ENCODE assay signal across 8 mouse cellular contexts in the genomic region with DNA sequence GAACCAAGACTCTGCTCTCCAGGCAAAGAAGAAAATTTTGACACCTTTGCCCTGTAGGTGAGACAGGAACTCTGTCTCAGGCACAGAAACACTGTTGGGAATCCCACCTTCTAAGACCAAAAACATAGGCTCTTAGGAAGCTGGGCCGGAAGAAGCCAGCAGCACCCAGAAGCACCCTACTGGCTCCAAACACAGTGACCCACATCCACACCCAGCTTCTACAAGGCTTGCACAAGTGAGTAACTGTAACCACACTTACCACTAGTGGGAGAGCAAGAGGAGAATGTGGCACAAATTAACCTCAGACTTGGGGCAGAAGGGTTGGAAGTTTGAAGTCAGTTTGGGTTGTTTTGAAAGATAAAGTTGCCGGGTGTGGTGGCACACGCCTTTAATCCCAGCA. TPM values are rescaled to one million over a fixed set of nuclear protein-coding genes. Genes with fewer than 3 reads are reported as not detected.
A peak's percentile ranks its signal among the peaks of the same experiment; 100 is the strongest.
DNase-seq lines count a peak whose midpoint lies in the region; ATAC-seq and TF ChIP-seq lines count a peak whose summit lies in the region.

No protein-coding gene starts in this region.

- no peak overlapping the region for H3K4me3 ChIP-seq in kidney, adult 2 months (ENCODE audit: insufficient read depth, low read depth, low read length)
- peak overlapping the region; percentile 33 to 46 (median 37) for H3K4me3 ChIP-seq in CH12.LX (replicated peaks in 1 of 3; ENCODE audit: low read depth in 2 of 3, low read length in 2 of 3, poor library complexity in 1 of 3)
- H3K4me3 ChIP-seq in embryonic facial prominence, embryonic 13.5 days = no peak overlapping the region

- no peak for DNase-seq in kidney, adult 2 months
- no peak for DNase-seq in kidney, postnatal 25 days
- no peak for DNase-seq in CH12.LX (ENCODE audit: extremely low read depth)
- no peak for DNase-seq in urinary bladder, postnatal 36 days (ENCODE audit: low spot score in 2 of 2)
- no peak for DNase-seq in urinary bladder, postnatal 25 days (ENCODE audit: low spot score)
- no peak for DNase-seq in ovary, postnatal 10 days (ENCODE audit: low spot score)

- H3K36me3 ChIP-seq in kidney, adult 2 months (ENCODE audit: control insufficient read depth, insufficient read depth, low read length) = no peaks in the 10 kb centered on the region
- no peaks in the 10 kb centered on the region for H3K36me3 ChIP-seq in CH12.LX (replicated peaks in 1 of 2; ENCODE audit: control insufficient read depth in 1 of 2, insufficient read depth in 1 of 2, low read length in 1 of 2)
- H3K36me3 ChIP-seq in embryonic facial prominence, embryonic 13.5 days = no peaks in the 10 kb centered on the region

- WGBS in kidney, adult 2 months = 52% methylated on average over 3 of the region's 3 CpGs
- 72% methylated on average over 3 of the region's 3 CpGs for WGBS in embryonic facial prominence, embryonic 13.5 days

- H3K4me2 ChIP-seq in CH12.LX (ENCODE audit: insufficient read depth, low read depth, poor library complexity, severe bottlenecking) = peak overlapping the region; percentile 54
- H3K4me2 ChIP-seq in embryonic facial prominence, embryonic 13.5 days = peak overlapping the region; percentile 34

- H3K9me3 ChIP-seq in CH12.LX (replicated peaks; ENCODE audit: low read length) = no peaks in the 10 kb centered on the region
- H3K9me3 ChIP-seq in embryonic facial prominence, embryonic 13.5 days = no peaks in the 10 kb centered on the region

- ATAC-seq in embryonic facial prominence, embryonic 13.5 days (ENCODE audit: insufficient number of reproducible peaks, insufficient read depth, low FRiP score, low TSS enrichment, low read depth) = no peak
- ATAC-seq in megakaryocyte, adult 5-6 weeks (ENCODE audit: poor library complexity, severe bottlenecking) = peak; percentile 68

- in situ Hi-C loops in CH12.LX (cut with MboI; ENCODE audit: low pct_ligation_motif_present, low pct_unique_long_range_greater_than_20kb, low sequenced_read_pairs) = no loop called here

- TF ChIP-seq POLR2A in kidney, adult 2 months (IDR thresholded peaks at IDR 0.05; ENCODE audit: low read depth, low read length) = no peak
- TF ChIP-seq POLR2A in CH12.LX (IDR thresholded peaks at IDR 0.05; ENCODE audit: low read depth, low read length) = no peak

- TF ChIP-seq RAD21 in CH12.LX (IDR thresholded peaks at IDR 0.05; ENCODE audit: low read depth, low read length) = no peak

- H3K27me3 ChIP-seq in kidney, adult 2 months (replicated peaks; ENCODE audit: control insufficient read depth, insufficient read depth, low read length) = no peaks in the 10 kb centered on the region
- no peaks in the 10 kb centered on the region for H3K27me3 ChIP-seq in CH12.LX (replicated peaks)
- no peaks in the 10 kb centered on the region for H3K27me3 ChIP-seq in embryonic facial prominence, embryonic 13.5 days

- TF ChIP-seq CTCF in kidney, adult 2 months (conservative IDR thresholded peaks at IDR 0.05; ENCODE audit: insufficient read depth, insufficient read length, low read depth, low read length) = no peak
- peak in 1 of 2 experiments; percentile 32; a peak in 2 of 4 replicates for TF ChIP-seq CTCF in CH12.LX (conservative IDR thresholded peaks at IDR 0.05 in 1 of 2, IDR thresholded peaks at IDR 0.05 in 1 of 2; ENCODE audit: low read depth in 2 of 2, low read length in 2 of 2)

- TF ChIP-seq EP300 in CH12.LX (IDR thresholded peaks at IDR 0.05; ENCODE audit: low read length) = no peak

- peaks cover 19% of the 10 kb centered on the region for H3K4me1 ChIP-seq in kidney, adult 2 months (ENCODE audit: control insufficient read depth, insufficient read depth, low read length)
- peaks cover 28 to 87% of the 10 kb centered on the region in 2 experiments for H3K4me1 ChIP-seq in CH12.LX (ENCODE audit: control insufficient read depth in 1 of 2, insufficient read depth in 2 of 2)
- H3K4me1 ChIP-seq in embryonic facial prominence, embryonic 13.5 days = peaks cover 23% of the 10 kb centered on the region

- peak overlapping the region; percentile 84 for H3K27ac ChIP-seq in kidney, adult 2 months (ENCODE audit: insufficient read depth, low read depth, low read length)
- H3K27ac ChIP-seq in CH12.LX (ENCODE audit: insufficient read depth, low read depth) = peak overlapping the region; percentile 99
- peak overlapping the region; percentile 84 for H3K27ac ChIP-seq in embryonic facial prominence, embryonic 13.5 days

- H3K9ac ChIP-seq in CH12.LX (ENCODE audit: insufficient read depth, low read depth) = peak overlapping the region; percentile 46
- H3K9ac ChIP-seq in embryonic facial prominence, embryonic 13.5 days = 0 out of 2 replicates have a peak overlapping the region, but pooled peaks have one; percentile 44

- dilution Hi-C loops in CH12.LX (cut with MboI; ENCODE audit: extremely low pct_ligation_motif_present, extremely low pct_unique_long_range_greater_than_20kb, low sequenced_read_pairs) = no loop called here

- H3K79me2 ChIP-seq in CH12.LX (replicated peaks; ENCODE audit: control insufficient read depth, extremely low read depth, insufficient read depth, poor library complexity, severe bottlenecking) = no peaks in the 10 kb centered on the region

TF ChIP-seq in CH12.LX, 34 proteins besides CTCF, POLR2A, EP300 and RAD21:
- TF ChIP-seq MEF2A (IDR thresholded peaks at IDR 0.05; ENCODE audit: borderline replicate concordance, low read depth, low read length) (no peak), MXI1 (IDR thresholded peaks at IDR 0.05; ENCODE audit: low read depth, low read length) (0 out of 2 replicates have a peak, but pooled peaks have one; percentile 12), JUND (conservative IDR thresholded peaks at IDR 0.05; ENCODE audit: low read depth, low read length) (no peak), MYC (IDR thresholded peaks at IDR 0.05; ENCODE audit: low read depth, low read length) (no peak), MAFK (IDR thresholded peaks at IDR 0.05; ENCODE audit: insufficient replicate concordance, low read length) (no peak), USF2 (conservative IDR thresholded peaks at IDR 0.05; ENCODE audit: low read depth, low read length) (no peak), RCOR1 (conservative IDR thresholded peaks at IDR 0.05; ENCODE audit: low read depth, low read length) (no peak), SMC3 (IDR thresholded peaks at IDR 0.05; ENCODE audit: low read depth, low read length) (peak; percentile 27; the same call in 1 of the 2 replicates), TBP (conservative IDR thresholded peaks at IDR 0.05; ENCODE audit: low read depth, low read length) (no peak)

RNA-seq across cellular contexts. Expression of a gene that starts 22.8 kb away (rescaled TPM):
- 32.5 and 32.6 TPM in 2 replicates for polyA plus RNA-seq in kidney, adult 2 months (2012; rRNA removed)
- total RNA-seq in CH12.LX (2012; rRNA removed) = 40.7 and 41.1 TPM in 2 replicates
- 35.3 and 35.4 TPM in 2 replicates for total RNA-seq in CH12.LX (2014; rRNA removed)
- 34.0 and 35.4 TPM in 2 replicates for polyA plus RNA-seq in CH12.LX (2012; ENCODE audit: insufficient read length, low read depth)
- 43.1 and 45.0 TPM in 2 replicates for polyA plus RNA-seq in embryonic facial prominence, embryonic 13.5 days (2015; fragmentation: Nextera tagmentation; extraction: Ambion mirVana)
- 5.8 and 6.1 TPM in 2 replicates for total RNA-seq in megakaryocyte, adult 5-6 weeks (2015)
- 9.4 and 11.9 TPM in 2 replicates for total RNA-seq in megakaryocyte, adult 5-6 weeks (2017)

RNA-seq across cellular contexts. Expression of a gene that starts 26.2 kb away (rescaled TPM):
- polyA plus RNA-seq in kidney, adult 2 months (2012; rRNA removed) = 27.0 and 27.6 TPM in 2 replicates
- total RNA-seq in CH12.LX (2012; rRNA removed) = 21.2 and 26.6 TPM in 2 replicates
- total RNA-seq in CH12.LX (2014; rRNA removed) = 6.4 and 8.3 TPM in 2 replicates
- 54.1 and 56.9 TPM in 2 replicates for polyA plus RNA-seq in CH12.LX (2012; ENCODE audit: insufficient read length, low read depth)
- polyA plus RNA-seq in embryonic facial prominence, embryonic 13.5 days (2015; fragmentation: Nextera tagmentation; extraction: Ambion mirVana) = 14.4 and 15.2 TPM in 2 replicates
- 37.7 and 41.3 TPM in 2 replicates for total RNA-seq in megakaryocyte, adult 5-6 weeks (2015)
- 15.5 and 17.4 TPM in 2 replicates for total RNA-seq in megakaryocyte, adult 5-6 weeks (2017)

RNA-seq across cellular contexts. Expression of a gene that starts 37.2 kb away (rescaled TPM):
- 32.3 and 41.8 TPM in 2 replicates for polyA plus RNA-seq in kidney, adult 2 months (2012; rRNA removed)
- total RNA-seq in CH12.LX (2012; rRNA removed) = not detected in 2 replicates
- total RNA-seq in CH12.LX (2014; rRNA removed) = not detected in 2 replicates
- polyA plus RNA-seq in CH12.LX (2012; ENCODE audit: insufficient read length, low read depth) = not detected in 2 replicates
- 30.9 and 41.8 TPM in 2 replicates for polyA plus RNA-seq in embryonic facial prominence, embryonic 13.5 days (2015; fragmentation: Nextera tagmentation; extraction: Ambion mirVana)
- 0.05 and 0.11 TPM in 2 replicates for total RNA-seq in megakaryocyte, adult 5-6 weeks (2015)
- not detected in 2 replicates for total RNA-seq in megakaryocyte, adult 5-6 weeks (2017)

Comparison
In these comparisons a context has a peak if more than half of its experiments do, and no peak if none do; other contexts are left out.
1. H3K4me3 ChIP-seq: peak in CH12.LX (3 of 3); none in kidney, adult 2 months (single experiment) and embryonic facial prominence, embryonic 13.5 days (single experiment).
2. RNA of a gene that starts 37.2 kb away (polyA plus RNA-seq): 32.3 to 41.8 TPM in kidney, adult 2 months and 30.9 to 41.8 TPM in embryonic facial prominence, embryonic 13.5 days; not detected in CH12.LX; every median in the first group is over 10 times any median in the second.
3. Peak in every context shown above with its lines, with median percentiles within 50 percentile points of each other: H3K27ac ChIP-seq.